Mouse (Mus musculus): ENCODE measurements at regions not wholly inside any gene's neighbourhood (a gene's known extent, or its start where the extent isn't known, plus 50 kb on each side); places are given as distances from the start of the nearest gene placed in this dataset.

GRCm38 (mm10) chr13:99097606-99098545 lies 86.7 kb upstream of the Zfp366 start:
- DNase-seq (ENCODE audit: low read depth, low spot score), result no peak

DNA sequence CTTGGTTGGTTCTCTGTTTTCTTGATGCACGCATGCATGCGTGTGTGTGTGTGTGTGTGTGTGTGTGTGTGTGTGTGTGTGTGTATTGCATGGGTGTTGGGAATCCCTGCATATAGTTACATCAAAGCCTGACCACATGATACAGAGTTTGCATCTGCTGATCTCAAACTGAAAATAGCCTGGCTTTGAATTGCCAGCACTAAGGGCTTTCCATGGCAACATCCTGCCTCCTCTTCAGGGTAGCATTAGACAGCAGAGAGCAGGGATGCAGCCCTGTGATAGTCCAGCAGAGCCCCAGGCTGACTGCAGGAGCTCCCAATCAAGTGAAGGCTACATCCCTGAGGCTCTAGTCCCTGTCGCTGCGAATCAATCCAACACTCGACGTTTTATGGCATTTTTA lies 87.8 kb upstream of the Zfp366 start:
- no peak for DNase-seq (ENCODE audit: low read depth, low spot score)

DNA sequence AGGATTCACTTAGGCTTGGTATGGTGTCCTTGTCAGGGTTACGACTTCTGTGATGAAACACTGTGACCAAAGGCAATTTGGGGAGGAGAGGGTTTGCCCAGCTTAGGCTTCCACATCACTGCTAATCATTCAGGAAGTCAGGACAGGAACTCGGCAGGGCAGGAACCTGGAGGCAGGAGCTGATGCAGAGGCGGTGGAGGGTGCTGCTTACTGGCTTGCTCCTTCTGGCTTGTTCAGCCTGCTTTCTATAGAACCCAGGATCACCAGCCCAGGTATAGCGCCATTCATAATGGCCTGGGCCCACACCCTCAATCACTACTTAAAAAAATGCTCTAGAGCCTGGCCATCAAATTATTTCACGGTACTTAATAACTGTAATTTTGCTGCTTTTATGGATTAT lies 89.6 kb upstream of the Zfp366 start:
- DNase-seq (ENCODE audit: low read depth, low spot score), result no peak

DNA sequence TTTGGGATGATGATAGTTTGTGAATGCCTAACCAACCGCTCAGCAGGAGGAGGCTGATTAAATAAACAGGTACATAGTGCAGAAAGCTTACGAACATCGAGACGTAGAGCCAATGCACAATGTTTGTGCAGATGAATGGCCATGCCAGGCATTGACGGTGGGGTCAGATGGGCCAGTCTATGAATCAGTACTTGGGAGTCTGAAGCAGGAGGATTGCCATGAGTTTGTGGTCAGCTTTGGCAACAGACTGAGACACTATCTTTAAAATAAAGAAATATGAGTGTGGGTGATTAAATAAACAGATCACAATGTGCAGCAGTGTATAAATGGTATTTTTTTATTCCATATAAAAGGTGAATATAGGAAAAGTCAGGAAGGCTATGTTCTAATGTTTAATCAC lies 90.4 kb upstream of the Zfp366 start:
- no peak for DNase-seq (ENCODE audit: low read depth, low spot score)

- DNase-seq (ENCODE audit: low read depth, low spot score), result peak; percentile 53
Measured at GRCm38 (mm10) chr13:99093269-99093668, 91.4 kb upstream of the Zfp366 start.

DNA sequence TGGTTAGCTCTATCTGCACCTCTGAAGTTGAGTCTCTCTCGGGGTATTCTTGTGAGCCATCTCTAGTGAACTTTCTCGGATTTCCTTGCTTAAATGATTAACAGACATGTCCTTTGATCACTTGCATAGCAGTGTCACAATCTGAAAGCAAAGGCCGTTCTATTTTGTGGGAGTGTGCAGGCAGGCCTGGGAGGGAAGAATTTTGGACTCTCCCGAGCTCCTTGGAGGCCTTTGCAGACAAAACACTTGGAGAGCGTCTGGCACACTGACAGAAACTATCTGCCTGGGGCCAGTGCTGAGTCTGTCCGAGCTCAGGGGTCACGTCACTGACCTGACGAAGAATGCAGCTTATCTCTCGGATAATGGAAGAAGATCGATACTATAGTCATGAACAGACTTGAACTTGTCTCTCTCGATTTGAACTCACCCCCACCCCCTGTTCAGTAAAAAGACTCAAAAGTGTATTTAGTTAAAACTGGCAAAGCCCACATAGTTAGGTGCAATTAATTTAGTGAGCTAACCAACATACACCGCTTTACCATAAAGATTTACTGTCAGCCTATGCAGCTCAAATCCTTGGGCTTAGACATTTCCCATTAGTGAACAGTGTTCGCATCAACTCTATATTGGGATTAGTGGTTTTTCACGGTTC lies 92.2 kb upstream of the Zfp366 start:
- no peak for DNase-seq (ENCODE audit: low read depth, low spot score)

DNA sequence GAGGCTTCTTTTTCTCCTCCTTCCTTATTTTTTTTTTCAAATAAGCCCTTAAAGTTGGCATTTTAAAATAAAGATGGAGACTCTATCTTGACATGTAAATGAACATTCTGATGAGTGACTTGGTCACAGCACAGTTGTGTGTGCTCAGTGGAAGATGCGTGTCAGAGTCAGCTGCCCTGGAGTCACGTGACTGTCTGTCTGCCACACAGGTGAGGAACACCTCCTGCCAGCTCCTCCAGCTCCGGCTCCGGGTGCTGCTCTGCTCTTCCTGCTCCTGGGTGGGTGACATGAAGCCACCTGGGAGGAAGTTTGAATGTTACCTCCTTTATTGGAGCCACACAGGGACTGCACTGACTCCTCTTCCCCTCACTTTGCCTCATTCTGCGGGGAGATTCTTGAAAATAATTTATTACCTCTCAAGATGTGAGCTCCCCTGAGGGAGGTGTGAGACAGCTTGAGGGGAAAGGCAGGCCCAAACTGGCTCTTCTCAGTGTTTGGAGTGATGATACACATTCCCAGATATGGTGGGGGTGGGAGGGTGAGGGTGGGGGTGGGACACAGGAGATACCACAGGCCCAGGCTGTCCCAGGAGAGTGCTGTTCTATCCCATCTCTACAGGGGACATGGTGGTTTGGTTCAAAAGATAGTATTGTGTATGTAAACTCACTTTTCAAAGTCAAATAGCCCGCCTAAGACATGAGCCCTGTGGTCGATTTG lies 92.9 kb upstream of the Zfp366 start:
- DNase-seq (ENCODE audit: low read depth, low spot score), result no peak

- no peak for DNase-seq (ENCODE audit: low read depth, low spot score)
Measured at GRCm38 (mm10) chr13:99090361-99090760, 94.3 kb upstream of the Zfp366 start.

DNA sequence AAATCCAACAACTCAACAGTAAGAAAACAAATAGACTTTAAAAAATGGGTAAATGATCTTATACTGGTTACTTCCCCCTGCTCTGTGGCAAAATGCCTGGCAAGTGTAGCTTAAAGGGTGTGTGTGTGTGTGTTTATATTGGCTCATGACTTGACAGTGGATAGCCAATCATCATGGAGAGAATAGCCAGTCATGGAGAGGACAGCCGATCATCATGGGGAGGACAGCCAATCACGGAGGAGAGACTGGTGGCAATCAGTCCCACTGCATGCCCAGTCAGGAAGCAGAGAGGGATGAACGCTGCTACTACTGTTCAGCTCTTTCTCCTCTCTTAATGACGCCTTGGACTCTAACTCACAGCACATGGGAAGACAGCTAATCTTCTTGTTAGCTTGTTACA lies 96.3 kb upstream of the Zfp366 start:
- DNase-seq (ENCODE audit: low read depth, low spot score), result no peak

DNA sequence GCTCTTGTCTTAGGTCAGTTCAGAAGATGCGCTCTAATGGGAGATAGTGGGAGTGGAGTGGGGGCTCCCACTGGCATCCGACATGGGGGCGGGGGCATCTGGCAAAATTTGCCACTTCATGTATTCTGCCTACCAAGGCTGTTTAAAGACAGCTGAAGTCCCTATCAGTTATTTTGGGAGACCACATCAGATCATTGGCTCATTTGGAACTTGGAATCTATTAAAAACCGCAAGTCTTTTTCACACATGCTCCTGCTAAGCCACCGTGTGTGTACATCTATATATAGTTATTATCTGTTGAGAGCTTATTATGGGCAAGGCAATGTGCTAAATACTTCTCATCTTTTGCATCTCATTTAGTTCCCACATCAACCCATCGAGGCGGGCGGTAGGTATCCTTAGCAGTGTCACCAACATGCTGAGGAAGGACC lies 95.0 kb upstream of the 1700024P04Rik start:
- DNase-seq (ENCODE audit: low read depth, low spot score), result no peak

- no peak for DNase-seq (ENCODE audit: low read depth, low spot score)
Measured at GRCm38 (mm10) chr13:99078643-99079042, 94.3 kb upstream of the 1700024P04Rik start.

DNA sequence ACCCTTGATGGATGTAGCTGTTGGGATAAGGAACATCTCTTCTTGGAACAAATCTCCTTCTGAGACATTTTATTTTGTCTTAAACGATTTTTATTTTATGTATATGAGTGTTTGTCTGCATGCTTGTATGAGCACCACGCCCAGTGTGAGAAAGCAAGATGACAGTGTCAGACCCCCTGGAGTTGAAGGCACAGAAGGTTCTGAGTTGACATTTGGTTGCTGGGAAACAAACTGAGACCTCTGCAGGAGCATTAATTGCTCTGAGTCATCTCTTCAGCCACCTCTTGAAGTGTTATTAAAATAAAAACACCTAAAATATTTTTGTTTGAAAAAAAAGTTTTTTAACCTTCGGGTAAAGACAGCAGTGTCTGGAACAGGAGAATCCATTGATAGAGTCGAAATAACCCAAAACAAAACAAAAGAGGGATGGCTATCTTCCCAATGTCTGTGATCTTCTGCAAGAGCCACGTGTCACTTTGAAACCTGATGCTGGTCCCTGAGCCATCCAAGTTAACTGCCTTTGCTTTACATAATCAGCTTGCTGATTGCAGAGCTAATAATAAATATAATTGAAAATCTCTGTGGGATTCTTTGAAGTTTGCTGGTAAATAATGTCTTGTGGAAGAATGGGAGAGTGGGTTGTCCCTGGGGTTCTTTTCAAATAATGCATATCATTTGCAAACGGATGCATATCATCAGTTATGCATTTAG lies 92.8 kb upstream of the 1700024P04Rik start:
- DNase-seq (ENCODE audit: low read depth, low spot score), result no peak

DNA sequence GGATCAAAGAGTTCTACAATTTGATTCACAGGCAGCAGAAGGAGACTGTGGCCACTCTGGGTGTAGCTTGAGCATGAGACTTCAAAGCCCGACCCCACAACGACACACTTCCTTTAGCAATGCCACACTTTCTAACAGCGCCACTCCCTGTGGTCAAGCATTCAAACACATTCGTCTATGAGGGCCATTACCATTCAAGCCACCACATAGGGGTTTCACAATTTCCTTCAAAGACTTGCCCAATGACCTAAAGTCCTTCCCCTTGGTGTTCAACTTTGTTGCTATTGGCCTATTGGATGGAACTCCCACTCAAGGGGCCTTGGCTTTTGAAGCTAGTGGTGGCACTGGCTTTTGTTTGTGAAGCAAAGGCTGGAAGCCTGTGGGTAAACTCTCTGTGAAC lies 91.1 kb upstream of the 1700024P04Rik start:
- no peak for DNase-seq (ENCODE audit: low read depth, low spot score)

GRCm38 (mm10) chr13:99071821-99072414 lies 87.6 kb upstream of the 1700024P04Rik start:
- DNase-seq (ENCODE audit: low read depth, low spot score), result no peak

DNA sequence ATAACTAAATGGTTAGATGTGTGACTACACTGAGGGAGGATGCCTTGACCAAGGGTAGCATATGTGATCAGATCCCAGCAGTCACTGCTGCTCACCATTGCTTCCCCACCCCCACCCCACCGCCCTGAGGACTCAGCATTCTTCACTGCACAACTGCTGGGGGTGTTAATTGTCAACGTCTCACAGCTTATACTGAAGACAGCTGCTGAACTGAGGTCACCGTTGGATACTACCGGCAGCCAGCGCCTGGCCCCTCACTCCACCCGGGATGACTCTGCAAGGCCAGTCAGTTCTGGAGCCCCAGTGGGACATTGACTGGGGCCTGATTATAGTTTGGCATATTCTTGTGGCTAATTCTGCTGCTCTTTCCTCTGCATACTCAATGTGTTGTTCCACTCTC lies 87.0 kb upstream of the 1700024P04Rik start:
- DNase-seq (ENCODE audit: low read depth, low spot score), result no peak

DNA sequence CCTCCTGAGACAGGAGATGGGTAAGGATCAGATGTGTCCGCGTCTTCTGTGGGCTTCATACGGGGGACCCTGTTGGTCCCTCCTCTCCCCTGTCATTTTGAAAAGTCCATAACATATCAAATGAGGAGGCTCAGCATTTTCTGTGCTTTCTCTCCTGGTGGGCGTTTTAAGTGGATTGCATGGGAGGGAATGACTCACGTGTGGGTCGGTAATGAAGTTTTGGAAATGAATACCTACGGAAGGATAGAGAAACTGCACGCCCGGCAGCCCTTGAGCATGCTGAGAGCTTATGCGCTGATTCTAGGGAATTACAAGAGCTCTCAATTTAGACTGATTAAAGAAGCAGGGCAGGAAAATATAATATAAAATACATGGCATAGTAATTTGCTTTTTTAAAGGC lies 85.4 kb upstream of the 1700024P04Rik start:
- DNase-seq (ENCODE audit: low read depth, low spot score), result no peak

DNA sequence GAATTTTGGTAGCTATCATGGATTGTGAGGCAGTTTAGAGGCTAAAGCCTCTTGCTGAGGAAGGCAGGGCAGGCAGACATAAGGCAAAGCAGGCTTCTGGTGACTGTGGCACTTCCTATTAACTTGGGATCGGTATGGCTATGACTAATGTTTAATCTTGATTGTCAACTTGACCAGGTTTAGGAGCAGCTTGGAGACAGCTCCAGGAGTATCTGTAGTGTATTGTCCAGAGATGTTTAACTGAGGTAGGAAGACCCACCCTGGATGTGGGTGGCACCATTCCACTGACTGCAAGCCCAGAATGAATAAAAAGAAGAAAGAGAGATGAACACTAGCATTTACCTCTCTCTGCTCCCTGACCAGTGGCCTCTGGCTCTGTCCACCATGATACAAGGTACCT lies 83.1 kb upstream of the 1700024P04Rik start:
- DNase-seq (ENCODE audit: low read depth, low spot score), result no peak

GRCm38 (mm10) chr13:99063431-99063830 lies 79.1 kb upstream of the 1700024P04Rik start:
- no peak for DNase-seq (ENCODE audit: low read depth, low spot score)

- no peak for DNase-seq (ENCODE audit: low read depth, low spot score)
Measured at GRCm38 (mm10) chr13:99062936-99063335, 78.6 kb upstream of the 1700024P04Rik start.

GRCm38 (mm10) chr13:99058131-99058970 lies 74.0 kb upstream of the 1700024P04Rik start:
- no peak for DNase-seq (ENCODE audit: low read depth, low spot score)

All from retina, postnatal 7 days (tissue).